Mouse (Mus musculus) bone marrow macrophage, adult 2 months (primary cell): ENCODE results near the gene Numbl. TPM values are rescaled to one million over a fixed set of nuclear protein-coding genes. Genes with fewer than 3 reads are reported as not detected.

Experiments
- H3K27ac ChIP-seq: 2 replicates; pipeline ENCODE4 v1.5.1; 2012; ENCODE audit warnings: low read depth, low read length; ENCODE audit not compliant: insufficient read depth
- H3K4me1 ChIP-seq: 2 replicates; pipeline ENCODE4 v1.6.1; 2012; ENCODE audit warnings: low read length; ENCODE audit not compliant: control insufficient read depth, insufficient read depth
- H3K4me3 ChIP-seq: 2 replicates; pipeline ENCODE4 v1.5.1; 2012; ENCODE audit warnings: mild to moderate bottlenecking, low read length, moderate library complexity; ENCODE audit not compliant: insufficient read depth
- CTCF ChIP-seq: IDR thresholded peaks from 2 replicates; pipeline ENCODE4 v1.5.1; 2012; ENCODE audit warnings: low read depth, mild to moderate bottlenecking, low read length, moderate library complexity
- POLR2A ChIP-seq: IDR thresholded peaks from 2 replicates; pipeline ENCODE4 v1.6.1; 2012; ENCODE audit warnings: mild to moderate bottlenecking, low read depth, low read length, borderline replicate concordance
- polyA plus RNA-seq: library from polyadenylated mRNA; stranded (reverse); fragments of >200 nt; gene quantifications from 2 replicates; pipeline ENCODE4 v1.2.4, GENCODE M21; 2012; ENCODE audit not compliant: missing spikeins, insufficient read depth, insufficient read length

The Numbl gene
- polyA plus RNA-seq = 6.2 and 7.6 TPM in 2 replicates

GRCm38 (mm10) chr7:27258205-27258899 lies at the start of gene Numbl:
Gene Numbl (plus strand): TSS chr7:27258433.
- H3K27ac ChIP-seq = peak within 1 kb of the TSS; percentile 55
- no peak for TF ChIP-seq POLR2A
- TF ChIP-seq CTCF = no peak

GRCm38 (mm10) chr7:27212626-27213025 lies 45.6 kb upstream of the Numbl start:
- TF ChIP-seq POLR2A (no peak), CTCF (no peak)

More at GRCm38 (mm10) chr7:27258205-27258899, at the start of gene Numbl:
- H3K4me3 ChIP-seq = peak within 1 kb of the TSS; percentile 59
- peaks cover 4% of the 10 kb centered on the region; the same call in 1 of the 2 replicates for H3K4me1 ChIP-seq

GRCm38 (mm10) chr7:27218586-27218985 lies 39.6 kb upstream of the Numbl start:
- Histone ChIP-seq H3K27ac (no peak overlapping the region), H3K4me1 (peaks cover 9% of the 10 kb centered on the region), H3K4me3 (no peak overlapping the region)
- TF ChIP-seq CTCF (no peak), POLR2A (no peak)

More at GRCm38 (mm10) chr7:27212626-27213025, 45.6 kb upstream of the Numbl start:
- no peak overlapping the region for H3K27ac ChIP-seq
- peaks cover 9% of the 10 kb centered on the region for H3K4me1 ChIP-seq
- no peak overlapping the region for H3K4me3 ChIP-seq

- Histone ChIP-seq H3K27ac (no peak overlapping the region), H3K4me1 (peaks cover 13% of the 10 kb centered on the region), H3K4me3 (no peak overlapping the region)
- TF ChIP-seq CTCF (no peak), POLR2A (no peak)
These were observed 38.3 kb upstream of the Numbl start for GRCm38 (mm10) chr7:27219937-27220336.

- TF ChIP-seq CTCF = no peak
- no peak for TF ChIP-seq POLR2A
- Histone ChIP-seq H3K27ac (no peak overlapping the region), H3K4me3 (no peak overlapping the region), H3K4me1 (peaks cover 29% of the 10 kb centered on the region)
These were observed 36.3 kb upstream of the Numbl start for GRCm38 (mm10) chr7:27221939-27222338.

GRCm38 (mm10) chr7:27222538-27222937 lies 35.7 kb upstream of the Numbl start:
- Histone ChIP-seq H3K4me3 (no peak overlapping the region), H3K27ac (no peak overlapping the region), H3K4me1 (peaks cover 35% of the 10 kb centered on the region)
- TF ChIP-seq CTCF (no peak), POLR2A (no peak)

- TF ChIP-seq CTCF (no peak), POLR2A (no peak)
- Histone ChIP-seq H3K27ac (no peak overlapping the region), H3K4me3 (no peak overlapping the region), H3K4me1 (peaks cover 34% of the 10 kb centered on the region)
These were observed 33.2 kb upstream of the Numbl start for GRCm38 (mm10) chr7:27224877-27225575.

GRCm38 (mm10) chr7:27227276-27227675 lies 31.0 kb upstream of the Numbl start:
- H3K4me1 ChIP-seq = peaks cover 39% of the 10 kb centered on the region

GRCm38 (mm10) chr7:27227676-27228075 lies 30.6 kb upstream of the Numbl start:
- peak overlapping the region; percentile 94 for H3K4me3 ChIP-seq
- peaks cover 41% of the 10 kb centered on the region for H3K4me1 ChIP-seq
- no peak for TF ChIP-seq POLR2A
- no peak for TF ChIP-seq CTCF
- peak overlapping the region; percentile 46; the same call in 1 of the 2 replicates for H3K27ac ChIP-seq

More at GRCm38 (mm10) chr7:27227276-27227675, 31.0 kb upstream of the Numbl start:
- TF ChIP-seq POLR2A (no peak), CTCF (no peak)
- H3K4me3 ChIP-seq = peak overlapping the region; percentile 94
- no peak overlapping the region for H3K27ac ChIP-seq

GRCm38 (mm10) chr7:27228281-27228821 lies 29.9 kb upstream of the Numbl start, which contains the start of gene Itpkc:
Gene Itpkc (minus strand): TSS chr7:27228661.
- TF ChIP-seq CTCF = no peak
- no peak for TF ChIP-seq POLR2A
- Histone ChIP-seq H3K4me1 (peaks cover 42% of the 10 kb centered on the region), H3K27ac (peak within 1 kb of the TSS; percentile 62), H3K4me3 (peak within 1 kb of the TSS; percentile 94)
